Mouse (Mus musculus): ENCODE results near the gene Angptl8. TPM values are rescaled to one million over a fixed set of nuclear protein-coding genes. Genes with fewer than 3 reads are reported as not detected.

Gene Angptl8
- not detected in 2 replicates for polyA plus RNA-seq (2021; fragmentation: Nextera tagmentation)
- long read RNA-seq, experiment 1, result 0 reads
- long read RNA-seq, experiment 2, partial matches to known transcripts, result 0 of 7 reads
- long read RNA-seq, experiment 2, other reads (novel, unspliced or antisense), result 7 of 7 reads

GRCm38 (mm10) chr9:21835258-21835912, at the start of gene Angptl8:
TSS of gene Angptl8 (plus strand) at chr9:21835510.

GRCm38 (mm10) chr9:21798345-21799009, 36.8 kb upstream of the Angptl8 start, which contains the start of gene Kank2:
TSS of gene Kank2 (minus strand) at chr9:21798744.

GRCm38 (mm10) chr9:21852128-21853091, 17.1 kb downstream of the Angptl8 start, which contains the start of gene Dock6:
TSS of gene Dock6 (minus strand) at chr9:21852635.

Small RNAs within 50 kb of the gene (microRNA-seq; reads per million reads assigned to microRNA genes)
- gene Mir7083, result 3.9 reads per million, percentile 13 among the genes with 10 or more reads in this experiment

Other genes starting within 250 kb of the Angptl8 start
- 39.3 and 42.6 TPM in 2 replicates for gene Timm29, start 242.8 kb upstream of the Angptl8 start, polyA plus RNA-seq (2021; fragmentation: Nextera tagmentation)
- 15.1 and 15.9 TPM in 2 replicates for gene Yipf2, start 242.7 kb upstream of the Angptl8 start, polyA plus RNA-seq (2021; fragmentation: Nextera tagmentation)
- 28.6 and 29.2 TPM in 2 replicates for gene Smarca4, start 219.3 kb upstream of the Angptl8 start, polyA plus RNA-seq (2021; fragmentation: Nextera tagmentation)
- 3.0 and 4.8 TPM in 2 replicates for gene Ldlr, start 112.0 kb upstream of the Angptl8 start, polyA plus RNA-seq (2021; fragmentation: Nextera tagmentation)
- 2.6 and 3.9 TPM in 2 replicates for gene Spc24, start 75.2 kb upstream of the Angptl8 start, polyA plus RNA-seq (2021; fragmentation: Nextera tagmentation)
- 2.1 and 2.6 TPM in 2 replicates for gene Kank2, start 36.8 kb upstream of the Angptl8 start, polyA plus RNA-seq (2021; fragmentation: Nextera tagmentation)
- gene Dock6, start 17.1 kb downstream of the Angptl8 start, polyA plus RNA-seq (2021; fragmentation: Nextera tagmentation), result 3.6 and 4.1 TPM in 2 replicates
- gene Rab3d, start 82.7 kb downstream of the Angptl8 start, polyA plus RNA-seq (2021; fragmentation: Nextera tagmentation), result 6.9 and 8.5 TPM in 2 replicates
- 6.5 and 6.9 TPM in 2 replicates for gene Ccdc159, start 92.0 kb downstream of the Angptl8 start, polyA plus RNA-seq (2021; fragmentation: Nextera tagmentation)
- 106 and 126 TPM in 2 replicates for gene Tmem205, start 92.0 kb downstream of the Angptl8 start, polyA plus RNA-seq (2021; fragmentation: Nextera tagmentation)
- 169 and 201 TPM in 2 replicates for gene Plppr2, start 101.5 kb downstream of the Angptl8 start, polyA plus RNA-seq (2021; fragmentation: Nextera tagmentation)
- gene Swsap1, start 120.2 kb downstream of the Angptl8 start, polyA plus RNA-seq (2021; fragmentation: Nextera tagmentation), result 11.2 and 11.3 TPM in 2 replicates
- 11.1 and 11.4 TPM in 2 replicates for gene Epor, start 128.0 kb downstream of the Angptl8 start, polyA plus RNA-seq (2021; fragmentation: Nextera tagmentation)
- 0.82 and 1.1 TPM in 2 replicates for gene Rgl3, start 153.9 kb downstream of the Angptl8 start, polyA plus RNA-seq (2021; fragmentation: Nextera tagmentation)
- 1.7 and 2.8 TPM in 2 replicates for gene Ccdc151, start 167.1 kb downstream of the Angptl8 start, polyA plus RNA-seq (2021; fragmentation: Nextera tagmentation)
- gene Prkcsh, start 167.3 kb downstream of the Angptl8 start, polyA plus RNA-seq (2021; fragmentation: Nextera tagmentation), result 26.1 and 29.7 TPM in 2 replicates
- 19.5 and 21.7 TPM in 2 replicates for gene Elavl3, start 216.5 kb downstream of the Angptl8 start, polyA plus RNA-seq (2021; fragmentation: Nextera tagmentation)
- not detected in 2 replicates for gene Gm49318, start 235.7 kb downstream of the Angptl8 start, polyA plus RNA-seq (2021; fragmentation: Nextera tagmentation)
- gene Zfp653, start 235.9 kb downstream of the Angptl8 start, polyA plus RNA-seq (2021; fragmentation: Nextera tagmentation), result 4.0 and 4.4 TPM in 2 replicates
- gene Ecsit, start 249.9 kb downstream of the Angptl8 start, polyA plus RNA-seq (2021; fragmentation: Nextera tagmentation), result 59.3 and 59.4 TPM in 2 replicates

All from layer of hippocampus, adult 6 months (tissue).